ENCODE assay signal across 7 mouse cellular contexts in genomic region chr5:150157682-150158081, GRCm38 (mm10). TPM values are rescaled to one million over a fixed set of nuclear protein-coding genes. Genes with fewer than 3 reads are reported as not detected.
DNase-seq lines count a peak whose midpoint lies in the region; ATAC-seq and TF ChIP-seq lines count a peak whose summit lies in the region.

No protein-coding gene starts in this region.

- peak; percentile 83 for DNase-seq in CD4-positive, CD25-positive, alpha-beta regulatory T cell, adult 2 months (ENCODE audit: low read depth, low spot score)
- DNase-seq in MEL (ENCODE audit: low read depth, low spot score): peak; percentile 87
- peak; percentile 47 for DNase-seq in forelimb bud, embryonic 11.5 days (ENCODE audit: low read depth, low spot score)
- DNase-seq in lung, postnatal 4 days: peak; percentile 49 to 70
- peak; percentile 56 for DNase-seq in thymus, postnatal 0 days (ENCODE audit: low spot score)

- WGBS in intestine, postnatal 0 days: 46% methylated on average over 6 of the region's 6 CpGs
- 49% methylated on average over 6 of the region's 6 CpGs for WGBS in intestine, embryonic 16.5 days

- no peaks in the 10 kb centered on the region for H3K4me1 ChIP-seq in intestine, postnatal 0 days (replicated peaks; ENCODE audit: control insufficient read depth, insufficient read depth, low read length)
- H3K4me1 ChIP-seq in intestine, embryonic 16.5 days (ENCODE audit: control insufficient read depth, insufficient read depth, low read length): no peaks in the 10 kb centered on the region
- peaks cover 5 to 8% of the 10 kb centered on the region in 2 experiments; a peak in 3 of 4 replicates for H3K4me1 ChIP-seq in MEL (ENCODE audit: control insufficient read depth in 1 of 2, insufficient read depth in 2 of 2, low read length in 2 of 2)

- H3K4me3 ChIP-seq in intestine, postnatal 0 days (ENCODE audit: low read depth, low read length): no peak overlapping the region
- no peak overlapping the region for H3K4me3 ChIP-seq in intestine, embryonic 16.5 days (ENCODE audit: low read length)
- no peak overlapping the region for H3K4me3 ChIP-seq in MEL (ENCODE audit: control insufficient read depth in 1 of 2, insufficient read depth in 1 of 2, low read depth in 2 of 2, low read length in 2 of 2)

- TF ChIP-seq EP300 in MEL (IDR thresholded peaks at IDR 0.05; ENCODE audit: low read depth in 1 of 2, low read length in 2 of 2): no peak

- TF ChIP-seq POLR2A in MEL (IDR thresholded peaks at IDR 0.05; ENCODE audit: control insufficient read depth in 1 of 2, insufficient read depth in 1 of 2, low read depth in 1 of 2, low read length in 2 of 2, poor library complexity in 1 of 2): no peak

- no peak overlapping the region for H3K27ac ChIP-seq in intestine, postnatal 0 days (ENCODE audit: low read depth, low read length)
- no peak overlapping the region for H3K27ac ChIP-seq in intestine, embryonic 16.5 days (ENCODE audit: low read length)
- no peak overlapping the region for H3K27ac ChIP-seq in MEL (ENCODE audit: control insufficient read depth, low read depth, low read length)

- peak; percentile 83 for TF ChIP-seq RAD21 in MEL (IDR thresholded peaks at IDR 0.05; ENCODE audit: low read depth, low read length)

- H3K27me3 ChIP-seq in intestine, postnatal 0 days (replicated peaks; ENCODE audit: control insufficient read depth, insufficient read depth, low read length): no peaks in the 10 kb centered on the region
- H3K27me3 ChIP-seq in intestine, embryonic 16.5 days (replicated peaks; ENCODE audit: control insufficient read depth, insufficient read depth, low read length): no peaks in the 10 kb centered on the region
- no peaks in the 10 kb centered on the region for H3K27me3 ChIP-seq in MEL (ENCODE audit: control insufficient read depth in 1 of 2, insufficient read depth in 2 of 2, low read length in 2 of 2)

- H3K9ac ChIP-seq in intestine, postnatal 0 days (ENCODE audit: low read depth, low read length): no peak overlapping the region
- no peak overlapping the region for H3K9ac ChIP-seq in intestine, embryonic 16.5 days (ENCODE audit: low read depth, low read length)
- no peak overlapping the region for H3K9ac ChIP-seq in MEL (ENCODE audit: control insufficient read depth, low read depth, low read length, poor library complexity, severe bottlenecking)

- H3K9me3 ChIP-seq in intestine, postnatal 0 days (ENCODE audit: control insufficient read depth): no peaks in the 10 kb centered on the region
- no peaks in the 10 kb centered on the region for H3K9me3 ChIP-seq in intestine, embryonic 16.5 days (ENCODE audit: control insufficient read depth, low read length)
- no peaks in the 10 kb centered on the region for H3K9me3 ChIP-seq in MEL (replicated peaks; ENCODE audit: insufficient read depth, low read length)

- ATAC-seq in intestine, postnatal 0 days: no peak
- no peak for ATAC-seq in intestine, embryonic 16.5 days

- peak; percentile 80 for TF ChIP-seq CTCF in intestine, postnatal 0 days (IDR thresholded peaks at IDR 0.05; ENCODE audit: low read depth)
- peak; percentile 90 to 97 (median 90) for TF ChIP-seq CTCF in MEL (IDR thresholded peaks at IDR 0.05 in 2 of 3, conservative IDR thresholded peaks at IDR 0.05 in 1 of 3; ENCODE audit: control insufficient read depth in 1 of 3, insufficient read depth in 1 of 3, low read depth in 2 of 3, low read length in 3 of 3, poor library complexity in 1 of 3, severe bottlenecking in 1 of 3)

- no peak overlapping the region for H3K4me2 ChIP-seq in intestine, postnatal 0 days (replicated peaks; ENCODE audit: low read depth)
- H3K4me2 ChIP-seq in intestine, embryonic 16.5 days (ENCODE audit: low read depth, low read length): no peak overlapping the region

- H3K36me3 ChIP-seq in intestine, postnatal 0 days (ENCODE audit: control insufficient read depth, insufficient read depth): no peaks in the 10 kb centered on the region
- no peaks in the 10 kb centered on the region for H3K36me3 ChIP-seq in intestine, embryonic 16.5 days (ENCODE audit: control insufficient read depth, insufficient read depth, low read length)
- no peaks in the 10 kb centered on the region for H3K36me3 ChIP-seq in MEL (ENCODE audit: control insufficient read depth in 1 of 2, insufficient read depth in 2 of 2, low read length in 2 of 2)

- H3K79me2 ChIP-seq in MEL (ENCODE audit: control insufficient read depth, insufficient read depth, low read length, poor library complexity): no peaks in the 10 kb centered on the region

TF ChIP-seq in MEL, 35 proteins besides CTCF, POLR2A, EP300 and RAD21:
- TF ChIP-seq RCOR1 (IDR thresholded peaks at IDR 0.05; ENCODE audit: low read depth, low read length): no peak
- TF ChIP-seq USF1 (IDR thresholded peaks at IDR 0.05; ENCODE audit: low read depth, low read length): no peak
- TF ChIP-seq GABPA (IDR thresholded peaks at IDR 0.05; ENCODE audit: low read depth, low read length): no peak
- TF ChIP-seq TAL1 (IDR thresholded peaks at IDR 0.05; ENCODE audit: low read length): no peak
- TF ChIP-seq MYC (IDR thresholded peaks at IDR 0.05; ENCODE audit: low read depth, low read length): peak; percentile 63
- no peak for TF ChIP-seq CHD2 (IDR thresholded peaks at IDR 0.05; ENCODE audit: low read length)
- TF ChIP-seq MXI1 (IDR thresholded peaks at IDR 0.05; ENCODE audit: low read depth, low read length): peak; percentile 65
- 0 out of 2 replicates have a peak, but pooled peaks have one; percentile 15 for TF ChIP-seq ZNF384 (IDR thresholded peaks at IDR 0.05; ENCODE audit: low read depth, low read length)
- no peak for TF ChIP-seq ZKSCAN1 (IDR thresholded peaks at IDR 0.05; ENCODE audit: low read depth, low read length)
- peak; percentile 75 for TF ChIP-seq ZC3H11A (IDR thresholded peaks at IDR 0.05; ENCODE audit: low read depth, low read length)
- TF ChIP-seq ELF1 (IDR thresholded peaks at IDR 0.05; ENCODE audit: low read depth, low read length): no peak
- TF ChIP-seq E2F4 (IDR thresholded peaks at IDR 0.05; ENCODE audit: borderline replicate concordance, low read depth, low read length): no peak
- no peak for TF ChIP-seq GATA1 (IDR thresholded peaks at IDR 0.05; ENCODE audit: low read depth, low read length)
- TF ChIP-seq MAZ (IDR thresholded peaks at IDR 0.05; ENCODE audit: low read depth, low read length): no peak
- no peak for TF ChIP-seq MEF2A (IDR thresholded peaks at IDR 0.05; ENCODE audit: extremely low read depth, insufficient replicate concordance, low read depth, low read length, poor library complexity, severe bottlenecking)
- no peak for TF ChIP-seq NELFE (IDR thresholded peaks at IDR 0.05; ENCODE audit: low read depth, low read length)
- TF ChIP-seq NRF1 (IDR thresholded peaks at IDR 0.05; ENCODE audit: insufficient read depth, low read depth, low read length, poor library complexity, severe bottlenecking): no peak
- TF ChIP-seq MAFK (IDR thresholded peaks at IDR 0.05; ENCODE audit: borderline replicate concordance, low read depth, low read length): no peak
- no peak for TF ChIP-seq CHD1 (IDR thresholded peaks at IDR 0.05; ENCODE audit: low read depth, low read length)
- TF ChIP-seq HCFC1 (IDR thresholded peaks at IDR 0.05; ENCODE audit: low read depth, low read length): no peak
- no peak for TF ChIP-seq MYB (IDR thresholded peaks at IDR 0.05; ENCODE audit: low read depth, low read length)
- peak; percentile 65 for TF ChIP-seq SIN3A (IDR thresholded peaks at IDR 0.05; ENCODE audit: low read length)
- peak; percentile 27; the same call in 1 of the 2 replicates for TF ChIP-seq BHLHE40 (IDR thresholded peaks at IDR 0.05; ENCODE audit: borderline replicate concordance, low read depth, low read length)
- TF ChIP-seq ETS1 (IDR thresholded peaks at IDR 0.05; ENCODE audit: low read depth, low read length): no peak
- no peak for TF ChIP-seq USF2 (IDR thresholded peaks at IDR 0.05; ENCODE audit: borderline replicate concordance in 1 of 2, insufficient read depth in 1 of 2, low read depth in 1 of 2, low read length in 2 of 2)
- TF ChIP-seq TCF12 (IDR thresholded peaks at IDR 0.05; ENCODE audit: low read depth, low read length): no peak
- TF ChIP-seq JUND (IDR thresholded peaks at IDR 0.05; ENCODE audit: low read depth, low read length): no peak
- no peak for TF ChIP-seq ZMIZ1 (IDR thresholded peaks at IDR 0.05; ENCODE audit: low read depth, low read length)
- TF ChIP-seq MAX (IDR thresholded peaks at IDR 0.05; ENCODE audit: low read length): peak; percentile 57; the same call in 1 of the 2 replicates
- TF ChIP-seq POLR2AphosphoS5 (IDR thresholded peaks at IDR 0.05; ENCODE audit: borderline replicate concordance, low read depth, low read length): no peak
- no peak for TF ChIP-seq POLR2AphosphoS2 (IDR thresholded peaks at IDR 0.05; ENCODE audit: low read length)
- TF ChIP-seq SMC3 (IDR thresholded peaks at IDR 0.05; ENCODE audit: low read depth, low read length): peak; percentile 94
- no peak for TF ChIP-seq KAT2A (conservative IDR thresholded peaks at IDR 0.05; ENCODE audit: low read depth, low read length)
- no peak for TF ChIP-seq UBTF (IDR thresholded peaks at IDR 0.05; ENCODE audit: borderline replicate concordance, insufficient read depth, low read depth, low read length)
- peak; percentile 31; the same call in 1 of the 2 replicates for TF ChIP-seq TBP (IDR thresholded peaks at IDR 0.05; ENCODE audit: low read depth, low read length)

RNA-seq across cellular contexts. Expression of gene Fry, which starts 39.2 kb away (rescaled TPM):
- 5.1 and 5.5 TPM in 2 replicates for polyA plus RNA-seq in intestine, postnatal 0 days (2015; fragmentation: Nextera tagmentation; extraction: Ambion mirVana)
- polyA plus RNA-seq in intestine, embryonic 16.5 days (2015; fragmentation: Nextera tagmentation; extraction: Ambion mirVana): 5.6 and 6.1 TPM in 2 replicates
- 2.3 TPM in 2 replicates for total RNA-seq in MEL (2012; rRNA removed)
- 1 to 10 TPM in 1 of 2 experiments, not detected in 1; 1.9 TPM for polyA plus RNA-seq in MEL (2012; ENCODE audit: insufficient read depth in 1 of 2, insufficient read length in 2 of 2, low read depth in 1 of 2, low replicate concordance in 2 of 2, missing spikeins in 1 of 2)
- polyA plus RNA-seq in thymus, postnatal 0 days (2015; fragmentation: Nextera tagmentation; extraction: Ambion mirVana): 3.6 and 5.3 TPM in 2 replicates
